Mouse (Mus musculus) spleen, adult 2 months (tissue): ENCODE results near the gene Acvr1b. TPM values are rescaled to one million over a fixed set of nuclear protein-coding genes. Genes with fewer than 3 reads are reported as not detected.
A peak's percentile ranks its signal among the peaks of the same experiment; 100 is the strongest.

Source experiments
- DNase-seq, 2 experiments: peaks; one replicate each; pipeline versions ENCODE4 v3.0.0 to v3.0.0-alpha.2; 2012 to 2021; ENCODE audit warnings: low spot score in 2 of 2, low read depth in 1 of 2
- H3K27ac ChIP-seq: fragments of 200-500 bp; 2 replicates; pipeline ENCODE4 v1.5.1; 2012; ENCODE audit warnings: low read length, inconsistent platforms; ENCODE audit not compliant: insufficient read depth
- H3K27me3 ChIP-seq: fragments of 200-500 bp; 2 replicates; pipeline ENCODE4 v1.6.1; 2012; ENCODE audit warnings: mild to moderate bottlenecking, moderate library complexity, low read length, inconsistent platforms; ENCODE audit not compliant: control insufficient read depth, insufficient read depth
- H3K36me3 ChIP-seq: fragments of 200-500 bp; 2 replicates; pipeline ENCODE4 v1.6.1; 2012; ENCODE audit warnings: mild to moderate bottlenecking, low read length, inconsistent platforms; ENCODE audit not compliant: control insufficient read depth, insufficient read depth
- H3K4me1 ChIP-seq: fragments of 200-500 bp; 2 replicates; pipeline ENCODE4 v1.6.1; 2011; ENCODE audit warnings: inconsistent platforms; ENCODE audit not compliant: control insufficient read depth, insufficient read depth, insufficient read length
- H3K4me3 ChIP-seq: fragments of 200-500 bp; 2 replicates; pipeline ENCODE4 v1.5.1; 2011; ENCODE audit warnings: mild to moderate bottlenecking, inconsistent platforms; ENCODE audit not compliant: insufficient read depth, insufficient read length; ENCODE audit errors: extremely low read depth
- CTCF ChIP-seq: fragments of 200-500 bp; IDR thresholded peaks from 2 replicates; pipeline ENCODE4 v1.5.1; 2011; ENCODE audit warnings: mild to moderate bottlenecking, inconsistent platforms; ENCODE audit not compliant: insufficient read depth, insufficient read length, insufficient replicate concordance; ENCODE audit errors: extremely low read depth
- POLR2A ChIP-seq: fragments of 200-500 bp; IDR thresholded peaks from 2 replicates; pipeline ENCODE4 v1.6.1; 2011; ENCODE audit warnings: low read depth, low read length, inconsistent platforms
- WGBS: fragments of 180-500 bp; shearing (Covaris S2); methylation state at CpG from one replicate; pipeline ENCODE4 v1.1.7; 2018; 5-methylcytosine and 5-hydroxymethylcytosine counted together
- polyA plus RNA-seq: library from polyadenylated mRNA; depleted of rRNA; stranded (reverse); fragments of >200 nt; gene quantifications from 2 replicates; pipeline ENCODE4 v1.2.3, GENCODE M21; 2012

The Acvr1b gene
- polyA plus RNA-seq, 1 experiment: 17.9 TPM

GRCm38 (mm10) chr15:101252614-101253013 lies 78.7 kb downstream of the Acvr1b start:
- TF ChIP-seq POLR2A: no peak
- no peak for TF ChIP-seq CTCF
- Histone ChIP-seq H3K4me1 (peaks cover 36% of the 10 kb centered on the region; the same call in 1 of the 2 replicates), H3K4me3 (no peak overlapping the region; the same call in 1 of the 2 replicates), H3K27ac (peak overlapping the region; percentile 79), H3K27me3 (no peaks in the 10 kb centered on the region), H3K36me3 (no peaks in the 10 kb centered on the region)
- WGBS: 52% methylated on average over 6 of the region's 6 CpGs
- peak in 1 of 2 experiments; percentile 74 for DNase-seq

- no peak for DNase-seq
- Histone ChIP-seq H3K4me1 (peaks cover 40% of the 10 kb centered on the region; the same call in 1 of the 2 replicates), H3K36me3 (no peaks in the 10 kb centered on the region), H3K4me3 (peak overlapping the region; percentile 59), H3K27me3 (no peaks in the 10 kb centered on the region), H3K27ac (peak overlapping the region; percentile 62)
- no peak for TF ChIP-seq POLR2A
- no peak for TF ChIP-seq CTCF
- 33% methylated on average over 3 of the region's 3 CpGs for WGBS
These were observed 79.7 kb downstream of the Acvr1b start for GRCm38 (mm10) chr15:101253563-101253885.

GRCm38 (mm10) chr15:101253886-101254795 lies 80.3 kb downstream of the Acvr1b start, which contains the start of gene Nr4a1:
TSS of gene Nr4a1 (plus strand) at chr15:101254269.
- Histone ChIP-seq H3K4me3 (peak within 1 kb of the TSS; percentile 59), H3K27me3 (no peaks in the 10 kb centered on the region), H3K27ac (peak within 1 kb of the TSS; percentile 79), H3K36me3 (no peaks in the 10 kb centered on the region), H3K4me1 (peaks cover 45% of the 10 kb centered on the region; the same call in 1 of the 2 replicates)
- no peak for TF ChIP-seq CTCF
- no peak for TF ChIP-seq POLR2A
- DNase-seq: peak in 1 of 2 experiments; percentile 68
- WGBS: 5% methylated on average over 81 of the region's 82 CpGs

- Histone ChIP-seq H3K4me1 (peaks cover 39% of the 10 kb centered on the region; the same call in 1 of the 2 replicates), H3K27ac (peak overlapping the region; percentile 66), H3K4me3 (no peak overlapping the region), H3K27me3 (no peaks in the 10 kb centered on the region), H3K36me3 (no peaks in the 10 kb centered on the region; the same call in 1 of the 2 replicates)
- WGBS: 30% methylated on average over 7 of the region's 7 CpGs
- TF ChIP-seq CTCF (no peak), POLR2A (no peak)
- DNase-seq: no peak
These were observed 82.1 kb downstream of the Acvr1b start for GRCm38 (mm10) chr15:101255842-101256462.

GRCm38 (mm10) chr15:101256463-101257206 lies 82.8 kb downstream of the Acvr1b start:
- TF ChIP-seq POLR2A (no peak), CTCF (no peak)
- Histone ChIP-seq H3K4me1 (peaks cover 39% of the 10 kb centered on the region; the same call in 1 of the 2 replicates), H3K27ac (peak overlapping the region; percentile 66), H3K4me3 (no peak overlapping the region), H3K27me3 (no peaks in the 10 kb centered on the region), H3K36me3 (no peaks in the 10 kb centered on the region; the same call in 1 of the 2 replicates)
- peak; percentile 54 to 63 for DNase-seq
- WGBS: 62% methylated on average over 14 of the region's 14 CpGs

GRCm38 (mm10) chr15:101258420-101258819 lies 84.6 kb downstream of the Acvr1b start:
- DNase-seq: peak; percentile 58 to 69
- no peaks in the 10 kb centered on the region; the same call in 1 of the 2 replicates for H3K36me3 ChIP-seq
- peak overlapping the region; percentile 64 for H3K27ac ChIP-seq
- H3K27me3 ChIP-seq: no peaks in the 10 kb centered on the region
- TF ChIP-seq CTCF (no peak), POLR2A (no peak)
- peaks cover 48% of the 10 kb centered on the region; the same call in 1 of the 2 replicates for H3K4me1 ChIP-seq
- WGBS: 10% methylated on average over 11 of the region's 11 CpGs
- no peak overlapping the region for H3K4me3 ChIP-seq
